Mouse (Mus musculus): ENCODE measurements around the gene Slc2a3. TPM values are rescaled to one million over a fixed set of nuclear protein-coding genes. Genes with fewer than 3 reads are reported as not detected.
A peak's percentile ranks its signal among the peaks of the same experiment; 100 is the strongest.

Slc2a3 gene
- total RNA-seq (2021) (10 to 100 TPM in 1 of 2 experiments, 1 to 10 TPM in 1; 5.2 to 10.5 TPM), polyA plus RNA-seq (2012; rRNA removed) (2.1 and 2.2 TPM in 2 replicates)
- long read RNA-seq, transcript Slc2a3-201 (10 exons, 3,959 nt) = major isoform, 8 of 9 reads
- long read RNA-seq, partial matches to known transcripts = 0 of 9 reads
- long read RNA-seq, other reads (novel, unspliced or antisense) = 1 of 9 reads

DNA sequence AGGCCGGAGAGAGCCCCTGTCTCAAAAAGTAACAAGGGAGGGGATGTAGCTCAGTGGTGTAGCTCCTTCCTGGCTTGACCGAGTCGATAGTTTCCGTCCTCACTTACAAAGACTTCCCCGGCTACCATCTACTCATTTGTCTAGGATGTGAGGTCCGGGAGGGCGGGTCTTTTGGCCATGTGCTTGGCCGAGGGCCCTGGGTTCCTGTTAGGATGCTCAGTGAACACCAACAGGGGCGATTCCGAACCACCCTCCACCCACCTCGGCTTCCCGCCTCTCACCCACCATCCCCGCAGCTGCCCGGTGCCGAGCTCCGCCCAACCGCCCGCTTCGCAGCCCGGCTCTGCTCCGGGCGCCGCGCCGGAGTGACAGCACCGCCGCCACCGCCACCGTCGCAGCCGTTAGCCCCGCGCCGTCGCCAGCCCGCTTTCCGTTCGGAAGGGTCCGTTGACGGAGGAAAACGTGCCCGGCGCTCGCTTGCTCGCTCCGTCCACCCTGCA lies at the start of gene Slc2a3:
Gene Slc2a3 (minus strand): TSS at position 340 of the 500 bp plus-strand sequence.
- peak; percentile 68 for DNase-seq

DNA sequence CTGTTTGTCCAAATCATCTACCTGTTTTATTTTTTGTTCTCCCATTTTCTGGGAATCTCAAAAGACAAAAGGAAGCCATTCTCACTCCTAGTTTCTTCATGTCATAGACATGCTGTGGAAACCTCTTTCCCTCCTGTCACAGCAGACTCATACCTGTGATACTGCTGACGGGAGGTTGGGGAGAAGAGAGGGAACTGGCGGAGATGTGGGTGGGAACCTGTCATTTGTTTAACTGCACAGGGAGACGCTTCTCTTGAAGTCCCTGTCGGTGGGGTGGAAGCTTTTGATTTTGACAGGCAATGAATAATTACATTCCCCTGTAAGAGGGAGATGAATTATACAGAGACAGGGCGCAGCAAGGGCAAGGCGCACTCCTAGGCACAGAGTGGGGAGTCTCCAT lies 42.3 kb upstream of the Slc2a3 start:
- DNase-seq = no peak

DNA sequence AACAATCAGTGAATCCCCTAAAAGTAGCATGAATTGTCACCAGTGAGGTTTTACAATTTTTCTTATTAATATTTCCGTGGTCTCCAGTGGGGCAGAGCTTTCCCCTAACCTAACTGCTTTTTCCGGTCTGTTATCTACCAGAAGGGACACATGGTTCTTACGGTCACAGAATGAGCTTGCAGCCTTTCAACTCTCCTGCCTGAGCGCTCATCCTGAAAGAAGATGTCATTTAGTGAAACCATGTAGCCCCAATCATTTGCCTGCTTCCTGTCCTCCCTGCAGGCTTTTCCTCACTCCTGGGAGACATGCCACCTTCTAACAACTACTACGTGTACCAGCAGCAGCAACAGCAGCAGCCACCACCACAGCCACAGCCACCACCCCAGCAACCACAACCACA lies 36.1 kb upstream of the Slc2a3 start:
- no peak for DNase-seq

DNA sequence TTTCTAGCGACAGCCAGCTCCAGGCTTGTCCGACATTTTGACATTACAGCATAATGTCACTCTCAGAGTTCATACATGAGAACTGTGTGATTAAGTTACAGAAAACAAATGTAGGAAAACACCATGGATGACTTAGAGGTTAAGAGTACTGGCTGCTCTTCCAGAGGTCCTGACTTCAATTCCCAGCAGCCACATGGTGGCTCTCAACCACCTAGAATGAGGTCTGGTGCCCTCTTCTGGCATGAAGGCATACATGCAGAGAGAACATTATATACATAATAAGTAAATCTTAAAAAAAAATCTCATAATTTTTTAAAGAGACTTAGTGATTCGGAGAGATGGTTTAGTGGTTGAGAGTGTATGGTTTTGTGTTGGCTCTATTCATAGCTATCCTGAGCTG lies 35.5 kb upstream of the Slc2a3 start:
- DNase-seq = no peak

DNA sequence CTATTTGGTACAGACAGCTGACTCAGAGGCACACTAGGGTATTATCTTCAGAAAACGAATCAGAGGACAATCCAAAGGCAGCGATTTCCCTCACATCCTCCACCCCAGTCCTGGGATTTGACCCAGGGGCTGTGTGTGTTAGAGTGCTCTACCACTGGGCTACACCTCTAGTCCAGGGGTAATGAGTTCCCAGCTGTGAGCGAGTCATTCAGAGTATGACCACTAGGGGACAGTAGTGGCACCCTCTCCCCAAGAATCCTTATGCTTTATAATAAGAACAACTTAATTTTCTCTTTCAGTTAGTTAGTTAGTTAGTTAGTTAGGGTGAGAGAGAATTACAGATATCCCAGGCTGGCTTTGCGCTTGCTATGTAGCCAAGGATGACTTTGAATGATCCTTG lies 32.9 kb upstream of the Slc2a3 start:
- peak; percentile 37 for DNase-seq

DNA sequence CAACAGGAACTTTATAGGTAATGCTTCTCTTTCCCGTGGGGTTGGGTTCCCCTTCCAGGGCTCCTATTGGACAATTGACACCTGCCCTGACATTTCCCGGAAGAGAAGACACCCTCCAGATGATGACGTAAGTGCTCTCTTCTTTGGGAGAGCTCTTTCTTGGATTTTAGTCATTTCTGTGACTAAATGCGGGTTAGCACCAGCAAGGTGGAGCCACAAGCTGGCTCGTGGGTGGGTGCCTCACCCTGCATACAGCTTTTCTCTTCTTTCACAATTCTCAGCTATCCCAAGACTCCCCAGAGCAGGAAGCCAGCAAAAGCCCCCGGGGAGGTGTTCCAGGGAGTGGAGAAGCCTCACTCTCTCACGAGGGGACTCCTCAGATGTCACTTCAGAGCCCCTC lies 31.4 kb upstream of the Slc2a3 start:
- no peak for DNase-seq

DNA sequence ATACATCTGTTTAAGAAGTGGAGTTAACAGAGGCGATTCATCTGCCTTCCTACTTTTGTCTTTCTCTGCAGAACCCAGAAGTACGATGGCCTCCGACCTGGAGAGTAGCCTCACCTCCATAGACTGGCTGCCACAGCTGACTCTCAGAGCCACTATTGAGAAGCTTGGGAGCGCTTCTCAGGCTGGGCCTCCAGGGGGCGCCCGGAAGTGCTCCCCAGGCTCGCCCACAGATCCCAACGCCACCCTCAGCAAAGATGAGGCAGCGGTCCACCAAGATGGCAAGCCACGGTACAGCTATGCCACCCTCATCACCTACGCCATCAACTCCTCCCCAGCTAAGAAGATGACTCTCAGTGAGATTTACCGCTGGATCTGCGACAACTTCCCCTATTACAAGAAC lies 26.6 kb upstream of the Slc2a3 start:
- peak; percentile 32 for DNase-seq

DNA sequence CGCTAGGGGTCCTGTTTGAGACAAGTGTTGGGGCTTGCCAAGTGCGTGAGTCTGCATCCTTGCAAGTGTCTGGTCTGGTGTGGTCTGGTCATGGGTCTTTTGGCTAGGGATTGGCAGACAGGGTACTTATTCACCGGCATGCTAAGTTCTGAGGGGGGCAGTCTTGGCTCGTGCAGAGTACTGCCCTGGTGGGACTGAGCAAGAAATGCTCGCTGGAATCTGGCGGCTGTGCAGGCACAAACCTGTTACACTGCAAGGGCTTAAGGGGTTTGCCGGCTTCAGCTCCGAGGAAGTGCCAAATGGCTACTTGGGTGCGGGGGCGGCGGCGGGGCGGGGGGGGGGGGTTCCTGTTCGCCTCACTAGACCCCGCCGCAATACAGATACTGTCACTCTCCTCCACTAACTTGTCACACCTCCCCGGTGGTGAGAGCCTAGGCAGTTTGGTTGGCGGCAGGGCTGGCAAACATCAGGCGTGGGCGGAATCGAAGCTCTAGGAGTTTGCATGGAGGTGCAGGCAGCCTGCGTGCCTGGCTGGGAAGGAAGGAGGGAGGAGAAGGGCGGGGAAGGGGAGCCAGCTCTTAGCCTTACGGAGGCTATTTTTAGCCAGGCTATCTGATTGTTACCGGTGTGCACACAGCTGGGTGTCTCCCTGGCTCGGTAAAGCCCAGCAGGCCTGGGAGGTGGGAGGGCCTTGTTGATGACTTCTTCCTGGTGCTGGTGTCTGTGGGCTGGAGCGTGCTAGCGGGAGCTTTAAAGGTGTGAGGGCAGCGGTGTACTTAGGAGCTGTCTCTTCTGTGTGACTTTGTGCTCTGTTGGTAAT lies 24.7 kb upstream of the Slc2a3 start:
- DNase-seq = peak; percentile 79

DNA sequence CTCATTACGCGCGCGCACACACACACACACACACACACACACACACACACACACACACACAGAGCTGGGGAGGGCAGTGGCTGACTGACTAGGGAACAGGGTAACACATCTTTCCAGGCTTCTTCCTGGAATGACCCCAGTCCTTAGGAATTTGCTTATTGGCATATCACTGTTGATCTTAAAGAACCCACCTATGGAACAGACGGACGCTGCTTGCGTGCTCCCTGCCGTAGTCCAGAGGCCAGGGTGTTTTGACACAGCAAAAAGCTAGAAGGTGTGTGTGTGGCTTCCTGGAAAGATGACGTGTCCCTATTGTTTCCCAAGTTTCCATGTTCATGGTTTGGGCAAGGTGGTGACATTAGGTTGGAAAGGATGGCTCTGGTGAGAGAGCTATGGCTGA lies 23.7 kb upstream of the Slc2a3 start:
- DNase-seq = no peak

DNA sequence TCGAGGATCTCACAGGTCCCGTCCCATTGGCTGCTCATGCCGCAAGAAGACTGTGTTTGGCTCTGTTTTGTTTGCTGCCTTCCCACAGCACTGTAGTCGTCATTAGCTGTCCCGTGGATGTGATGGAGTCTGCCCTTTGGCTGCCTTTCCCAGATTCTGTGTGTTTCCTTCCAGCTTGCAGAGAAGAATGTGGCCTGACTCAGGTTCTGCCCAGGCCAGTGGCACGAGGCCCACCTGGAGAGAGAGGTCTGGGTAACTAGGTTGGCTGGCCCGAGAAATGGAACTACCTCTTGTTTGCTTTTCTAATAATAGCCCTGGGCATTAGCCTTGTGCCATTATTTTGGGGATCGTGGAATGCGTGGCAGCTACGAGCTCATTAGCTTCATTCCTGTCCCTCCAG lies 22.6 kb upstream of the Slc2a3 start:
- DNase-seq = no peak

DNA sequence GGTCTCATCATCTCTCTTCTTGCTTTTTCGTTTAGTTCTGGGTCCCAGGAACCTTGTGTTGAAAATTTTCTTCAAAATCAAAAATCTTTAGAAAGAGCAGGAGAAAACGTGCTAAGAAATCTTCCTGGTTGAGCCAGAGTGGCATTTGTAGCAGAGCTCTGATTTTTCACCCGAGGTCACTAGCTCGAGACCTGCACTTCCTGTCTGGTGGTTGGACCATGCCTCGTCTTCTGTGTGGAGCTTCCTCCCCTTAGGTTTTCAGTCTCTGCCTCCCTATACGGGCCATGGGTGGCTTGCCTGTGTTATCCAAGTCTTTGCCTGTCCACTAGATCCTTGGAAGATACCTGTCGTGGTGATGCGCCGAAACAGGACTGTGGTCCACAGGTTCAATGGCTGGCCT lies 20.4 kb upstream of the Slc2a3 start:
- DNase-seq = no peak

DNA sequence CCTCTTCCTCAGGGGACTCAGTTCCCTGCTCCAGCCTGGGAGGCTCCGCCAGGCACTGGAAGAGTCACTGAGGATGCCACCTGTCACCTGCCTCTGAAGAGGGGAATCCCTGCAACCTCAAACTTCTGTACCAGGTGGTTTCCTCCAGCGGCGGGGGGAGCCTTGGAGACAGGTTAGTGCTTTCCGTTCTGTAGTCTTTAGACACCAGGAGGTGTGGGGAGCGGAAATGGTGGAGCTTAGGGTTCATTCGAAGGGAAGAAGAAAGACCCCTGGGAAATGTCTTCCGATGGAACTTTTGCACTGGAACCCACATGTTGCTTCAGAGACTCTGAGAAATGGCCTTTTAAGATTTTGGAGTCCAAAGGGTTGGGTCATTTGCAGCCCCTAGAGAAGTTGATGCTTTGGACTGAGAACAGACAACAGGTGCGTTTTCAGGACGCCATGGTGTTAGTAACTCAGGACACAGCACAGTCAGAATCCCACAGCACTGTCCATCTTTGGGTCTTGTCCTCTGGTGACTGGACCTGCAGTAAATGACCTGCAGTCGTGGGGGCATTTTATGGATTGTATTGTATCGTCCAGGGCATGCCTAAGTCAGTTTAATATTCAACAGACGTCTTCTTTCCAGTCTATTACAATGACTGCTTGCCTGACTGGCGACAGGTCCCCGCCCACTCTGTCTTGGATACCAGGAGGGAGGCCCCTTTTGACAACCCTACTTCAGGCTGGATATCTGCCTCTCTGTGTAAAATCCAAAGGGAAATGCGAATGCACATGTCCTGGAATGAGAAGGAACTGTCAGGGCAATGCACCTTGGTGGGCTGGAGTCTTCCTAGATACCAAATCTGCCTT lies 19.6 kb upstream of the Slc2a3 start:
- no peak for DNase-seq

DNA sequence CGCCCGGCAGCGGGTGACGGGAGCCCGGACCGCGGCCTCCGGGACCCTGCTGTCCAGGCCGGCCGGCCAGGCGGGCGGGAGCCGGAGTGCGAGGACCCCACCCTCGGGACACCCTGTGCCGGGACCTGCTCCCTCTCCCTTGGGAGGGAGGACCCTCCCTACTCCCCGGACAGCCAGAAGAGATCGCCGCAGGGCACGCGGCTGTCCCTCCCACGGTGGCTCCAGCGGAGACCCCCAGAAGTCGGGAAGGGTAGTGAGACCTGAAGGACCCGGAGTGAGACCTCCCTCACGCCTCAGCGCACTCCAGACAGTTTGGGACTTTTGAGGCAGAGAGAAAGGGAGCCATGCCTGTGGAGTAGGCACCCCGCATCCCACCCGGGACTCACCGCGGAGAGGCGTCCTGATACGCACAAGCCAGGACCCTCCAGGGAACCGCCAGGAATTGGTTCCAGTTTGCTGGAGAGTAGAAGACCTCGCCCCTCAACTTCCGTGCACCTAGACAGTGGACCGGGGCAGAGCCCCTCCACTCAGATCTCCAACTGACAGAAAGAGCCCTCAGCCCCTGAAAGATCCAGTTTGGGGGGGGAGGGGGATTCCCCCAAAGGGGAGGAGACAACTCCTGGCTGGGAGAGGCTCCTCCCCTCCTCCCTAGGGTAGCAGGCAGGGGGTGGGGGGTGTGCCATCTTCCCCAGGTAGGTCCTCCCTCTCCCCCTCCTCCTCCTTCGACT lies 18.8 kb upstream of the Slc2a3 start:
- peak; percentile 57 for DNase-seq

DNA sequence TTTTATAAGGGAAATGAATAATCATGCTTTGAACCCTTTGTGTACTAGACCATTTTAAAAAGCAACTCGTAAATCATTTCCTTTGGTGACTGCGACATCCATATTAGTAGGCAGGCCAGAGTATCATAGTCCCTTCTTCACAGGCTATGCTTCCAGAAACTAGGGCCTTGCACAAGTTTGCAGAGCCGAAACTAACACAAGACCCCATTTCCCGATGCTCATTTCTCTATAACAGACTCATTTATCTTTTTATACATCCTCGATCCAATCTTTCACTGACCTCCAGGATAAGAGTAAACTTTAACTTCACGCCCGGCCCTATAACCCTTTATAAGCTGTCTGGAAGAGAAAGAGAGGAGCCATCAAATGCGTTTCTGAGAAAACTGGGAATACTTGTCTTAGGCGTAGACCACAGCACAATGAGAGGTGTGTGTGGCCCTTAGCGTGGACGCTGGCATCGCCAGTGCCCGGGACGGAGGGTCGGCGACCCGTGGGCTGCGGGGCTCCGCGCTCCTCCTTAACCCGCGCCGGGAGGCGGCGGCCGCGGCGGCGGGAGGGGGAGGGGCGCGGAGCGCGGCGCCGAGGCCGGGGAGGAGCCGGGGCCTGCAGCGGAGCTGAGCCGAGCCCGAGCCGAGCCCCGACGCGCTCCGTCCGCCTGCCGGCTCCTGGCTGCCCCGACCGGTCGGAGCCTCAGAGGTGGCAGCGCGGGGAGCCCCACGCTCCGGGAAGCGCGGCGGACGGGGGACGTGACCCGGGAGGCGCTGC lies 18.0 kb upstream of the Slc2a3 start, which contains the start of gene Foxj2:
Gene Foxj2 (plus strand): TSS at position 609 of the 765 bp plus-strand sequence.
- peak; percentile 91 for DNase-seq

DNA sequence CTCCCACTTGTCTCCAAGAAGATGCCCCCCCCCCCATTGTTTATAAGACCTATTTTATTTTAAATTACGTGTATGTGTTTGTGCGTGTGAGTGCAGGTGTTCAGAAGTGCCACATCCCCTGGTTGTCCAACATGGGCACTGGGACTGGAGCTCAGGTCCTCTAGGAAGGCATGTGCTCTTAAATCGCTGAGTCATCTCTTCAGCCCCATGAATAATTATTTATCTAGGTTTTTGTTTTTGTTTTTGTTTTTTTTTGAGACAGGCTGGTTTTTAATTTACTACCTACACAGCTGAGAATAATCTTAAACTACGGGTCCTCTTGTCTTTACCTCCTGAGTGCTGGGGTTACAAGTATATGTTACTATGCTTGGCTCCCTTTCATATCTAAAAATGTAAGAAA lies 12.2 kb upstream of the Slc2a3 start:
- no peak for DNase-seq

DNA sequence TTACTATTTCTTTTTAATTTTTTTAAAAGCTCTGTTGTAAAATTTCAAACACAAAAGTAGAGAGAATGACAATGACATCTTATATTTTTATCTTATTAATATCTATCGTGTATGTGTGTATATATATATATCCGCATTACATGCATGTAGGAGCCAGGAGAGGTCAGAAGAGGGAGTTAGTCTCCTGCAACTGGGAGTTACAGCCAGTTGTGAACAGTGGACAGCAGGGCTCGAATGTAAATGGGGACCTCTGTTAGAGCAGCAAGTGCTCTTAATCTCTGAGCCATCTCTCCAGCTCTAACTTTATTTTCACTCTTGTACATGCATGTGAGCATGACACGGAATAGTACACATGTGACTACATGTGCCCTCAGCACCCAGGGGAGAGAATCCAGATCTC lies 11.3 kb upstream of the Slc2a3 start:
- no peak for DNase-seq

DNA sequence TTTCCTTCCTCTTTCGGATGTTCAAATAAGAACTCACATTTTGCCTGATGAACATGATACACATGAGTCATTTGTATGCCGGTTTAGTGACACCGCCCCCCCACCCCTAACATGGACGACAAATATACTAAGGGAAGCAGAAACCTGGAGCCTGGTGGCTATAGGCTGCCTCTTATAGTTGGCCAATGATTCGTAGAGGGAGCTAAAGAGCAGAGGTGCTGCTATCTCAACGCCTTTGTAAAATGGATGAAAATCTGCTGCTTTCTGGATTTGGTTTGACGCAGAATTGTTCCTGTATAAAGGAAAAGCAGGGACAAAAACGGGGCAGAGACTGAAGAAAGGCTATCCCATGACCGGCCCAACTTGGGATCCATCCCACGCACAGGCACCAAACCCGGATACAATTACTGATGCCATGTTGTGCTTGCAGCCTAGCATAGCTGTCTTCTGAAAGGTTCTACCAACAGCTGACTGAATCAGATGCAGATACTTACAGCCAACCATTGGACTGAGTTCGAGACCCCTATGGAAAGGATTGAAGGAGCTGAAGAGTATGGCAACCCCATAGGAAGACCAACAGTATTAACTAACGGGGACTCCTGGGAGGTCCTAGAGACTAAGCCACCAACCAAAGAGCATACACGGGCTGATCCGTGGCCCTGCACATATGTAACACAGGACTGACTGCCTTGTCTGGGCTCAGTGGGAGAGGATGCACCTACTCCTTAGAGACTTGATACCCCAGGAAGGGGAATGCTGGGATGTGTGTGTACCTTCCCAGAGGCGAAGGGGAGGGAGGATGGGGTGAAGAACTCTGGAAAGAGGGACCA lies 10.5 kb upstream of the Slc2a3 start:
- DNase-seq = peak; percentile 43

DNA sequence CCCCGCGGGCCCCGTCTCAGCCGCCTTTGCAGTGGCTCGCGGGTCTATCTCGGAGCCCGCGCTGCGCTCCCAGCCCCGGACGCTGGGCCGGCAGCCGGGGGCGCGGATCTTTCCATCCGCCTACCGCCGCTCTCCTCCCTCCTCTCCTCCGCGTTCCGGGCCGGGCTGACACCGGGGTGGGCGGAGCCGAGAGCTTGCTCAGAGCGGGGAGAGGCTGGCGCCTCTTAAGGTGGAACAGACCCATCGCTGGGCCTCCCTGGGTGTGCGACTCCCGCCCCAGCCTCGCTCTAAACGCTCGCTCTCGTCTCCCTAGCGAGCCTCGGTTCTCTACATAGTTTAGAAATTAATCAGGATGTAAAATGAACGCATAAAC lies 9.8 kb upstream of the Slc2a3 start:
- peak; percentile 97 for DNase-seq

DNA sequence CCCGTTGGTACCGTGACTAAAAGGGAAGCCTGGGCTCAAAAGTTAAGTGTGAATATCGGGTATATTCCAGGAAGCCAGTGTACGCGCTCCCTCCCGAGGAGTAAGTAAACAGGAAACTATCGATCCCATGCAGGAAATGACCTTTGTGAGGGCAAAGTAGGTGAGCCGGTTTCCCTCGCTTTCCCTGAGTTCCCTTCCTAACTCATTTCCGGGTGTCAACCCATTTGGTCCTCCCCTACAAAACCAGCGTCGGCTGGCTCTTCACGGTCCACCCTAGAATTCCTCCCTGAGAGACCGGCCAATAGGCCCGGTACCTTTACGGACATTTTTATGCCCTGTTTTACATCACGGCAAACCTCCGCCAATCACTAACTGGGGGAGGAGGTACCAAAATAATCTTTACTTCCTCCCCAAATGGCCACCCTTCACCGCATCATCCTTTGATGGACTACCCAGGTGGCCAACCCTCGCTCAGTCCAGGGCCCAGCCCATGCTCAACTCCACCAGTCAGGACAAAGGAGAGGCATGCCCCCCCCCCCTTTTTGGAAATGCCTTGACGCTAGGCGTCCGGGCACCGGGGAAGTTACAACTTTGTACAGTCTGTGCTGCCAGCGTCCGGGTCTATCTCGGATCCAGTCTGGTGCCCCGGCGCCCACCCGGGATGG lies 9.3 kb upstream of the Slc2a3 start:
- DNase-seq = peak; percentile 99
